Mouse (Mus musculus) megakaryocyte, embryonic 14.5 days (primary cell): ENCODE data around the gene Cachd1. TPM values are rescaled to one million over a fixed set of nuclear protein-coding genes. Genes with fewer than 3 reads are reported as not detected.

Source experiments
- H3K27me3 ChIP-seq: replicated peaks from 2 replicates; pipeline ENCODE3; 2012; ENCODE audit warnings: inconsistent platforms
- H3K36me3 ChIP-seq: replicated peaks from 2 replicates; pipeline ENCODE3; 2012; ENCODE audit warnings: low read length, inconsistent platforms, mixed read lengths
- H3K4me1 ChIP-seq: 2 replicates; pipeline ENCODE4 v1.6.1; 2012; ENCODE audit warnings: inconsistent platforms
- H3K4me3 ChIP-seq: replicated peaks from 2 replicates; pipeline ENCODE3; 2012; ENCODE audit warnings: moderate library complexity, mild to moderate bottlenecking, inconsistent platforms
- H3K9me3 ChIP-seq: 2 replicates; pipeline ENCODE4 v1.6.1; 2012; ENCODE audit warnings: inconsistent platforms
- FLI1 ChIP-seq: IDR thresholded peaks from 2 replicates; pipeline ENCODE4 v1.6.1; 2012; ENCODE audit warnings: low read length, inconsistent platforms, mixed read lengths
- GATA1 ChIP-seq: IDR thresholded peaks from 3 replicates; pipeline ENCODE4 v1.6.1; 2012; ENCODE audit warnings: mixed read lengths, low read length, inconsistent platforms, borderline replicate concordance
- polyA plus RNA-seq: library from polyadenylated mRNA; stranded (reverse); fragments of >175 nt; gene quantifications from 2 replicates; pipeline ENCODE4 v1.2.3, GENCODE M21; 2012; ENCODE audit warnings: low replicate concordance; ENCODE audit not compliant: insufficient read depth

Gene Cachd1
- polyA plus RNA-seq, 1 experiment, result 1.3 TPM

DNA sequence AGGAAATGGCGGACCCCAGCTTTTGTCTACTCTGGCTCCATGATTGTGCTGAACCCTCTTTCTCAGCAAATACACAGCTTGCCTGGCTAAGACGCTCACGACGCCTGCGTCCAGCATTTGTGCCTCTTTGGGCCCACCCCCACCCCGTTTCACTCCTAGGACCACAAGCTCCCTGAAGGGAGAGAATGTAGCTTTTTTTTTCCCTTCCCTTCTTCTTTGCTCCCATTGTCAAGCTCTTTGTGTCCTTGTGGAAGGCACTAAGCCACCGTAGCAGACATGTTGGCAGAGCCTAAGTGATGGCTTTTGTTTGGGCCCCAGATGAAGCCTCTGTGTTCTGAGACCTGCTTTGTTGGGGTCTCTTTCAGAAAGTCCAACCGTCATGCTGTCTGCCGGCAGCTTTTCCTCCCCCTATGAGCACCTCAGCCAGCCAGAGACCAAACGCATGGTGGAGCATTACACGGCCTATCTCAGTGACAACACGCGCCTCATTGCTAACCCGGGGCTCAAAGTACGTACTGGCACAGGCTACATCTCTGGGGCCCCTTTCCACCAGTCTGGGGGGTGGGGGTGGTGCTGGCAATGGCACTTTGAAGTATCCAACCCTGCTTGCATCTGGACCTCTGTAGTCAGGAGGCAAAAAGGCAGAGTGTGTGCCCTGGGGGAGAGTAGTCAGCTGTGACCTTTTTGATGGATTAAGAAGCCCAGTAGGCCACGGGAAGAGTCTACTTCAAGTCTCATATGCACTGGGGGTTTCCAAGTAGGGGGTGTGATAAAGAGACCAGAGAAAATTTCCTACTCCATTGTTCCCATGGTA lies 197.4 kb downstream of the Cachd1 start:
- Histone ChIP-seq H3K4me3 (no peak overlapping the region), H3K4me1 (no peaks in the 10 kb centered on the region)
- no peak for TF ChIP-seq GATA1
- no peak for TF ChIP-seq FLI1

DNA sequence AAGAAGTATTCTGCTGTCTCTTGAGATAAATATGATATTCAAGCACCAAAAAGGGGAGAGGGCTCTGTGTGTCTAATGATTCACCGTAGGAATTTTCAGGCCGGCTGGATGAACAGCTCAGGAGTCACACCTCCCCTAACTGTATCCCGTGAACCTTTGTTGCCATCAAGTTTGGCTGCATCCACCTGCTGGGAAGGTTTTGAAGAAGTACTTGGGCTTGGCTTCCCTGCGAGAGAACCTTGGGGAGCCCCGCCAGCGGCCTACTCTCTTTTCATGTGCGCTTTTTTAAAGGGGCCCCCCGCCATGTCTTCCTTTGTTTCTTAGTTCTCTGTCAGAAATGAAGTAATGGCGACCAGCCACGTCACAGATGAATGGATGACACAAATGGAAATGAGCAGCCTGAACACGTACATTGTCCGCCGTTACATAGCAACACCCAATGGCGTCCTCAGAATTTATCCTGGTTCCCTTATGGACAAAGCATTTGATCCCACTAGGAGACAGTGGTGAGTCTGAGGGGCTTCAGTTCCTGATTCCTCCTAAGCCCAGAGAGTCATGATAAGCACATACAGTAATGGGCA lies 198.1 kb downstream of the Cachd1 start:
- no peak for TF ChIP-seq FLI1
- TF ChIP-seq GATA1, result no peak
- Histone ChIP-seq H3K9me3 (peaks cover 7% of the 10 kb centered on the region; the same call in 1 of the 2 replicates), H3K27me3 (no peaks in the 10 kb centered on the region), H3K4me1 (no peaks in the 10 kb centered on the region), H3K36me3 (no peaks in the 10 kb centered on the region), H3K4me3 (no peak overlapping the region)

More for the DNA sequence above, 197.4 kb downstream of the Cachd1 start:
- H3K9me3 ChIP-seq, result peaks cover 7% of the 10 kb centered on the region; the same call in 1 of the 2 replicates
- H3K36me3 ChIP-seq, result no peaks in the 10 kb centered on the region
- H3K27me3 ChIP-seq, result no peaks in the 10 kb centered on the region

DNA sequence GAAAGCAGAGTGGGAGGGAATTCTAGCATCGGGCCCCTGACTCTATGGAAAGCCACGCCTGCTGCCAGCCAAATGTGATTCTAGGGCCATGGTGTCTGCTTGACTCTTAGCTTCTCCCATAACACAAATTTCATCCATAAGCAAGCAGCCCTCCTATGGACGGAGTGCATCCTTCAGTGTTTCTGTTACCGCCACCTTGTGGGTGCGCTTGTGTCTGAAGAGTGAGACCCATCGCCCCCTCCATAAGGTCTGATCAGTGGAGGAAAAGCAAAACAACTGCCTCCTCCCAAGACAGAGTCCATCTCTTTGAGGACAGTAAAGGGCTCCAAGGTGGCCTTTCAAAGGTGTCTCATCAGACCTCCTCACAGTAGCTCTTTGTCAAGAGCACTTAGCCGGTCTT lies 201.0 kb downstream of the Cachd1 start:
- peaks cover 7% of the 10 kb centered on the region; the same call in 1 of the 2 replicates for H3K9me3 ChIP-seq
- H3K27me3 ChIP-seq, result no peaks in the 10 kb centered on the region
- TF ChIP-seq GATA1 (no peak), FLI1 (no peak)
- no peak overlapping the region for H3K4me3 ChIP-seq
- no peaks in the 10 kb centered on the region for H3K4me1 ChIP-seq
- no peaks in the 10 kb centered on the region for H3K36me3 ChIP-seq

DNA sequence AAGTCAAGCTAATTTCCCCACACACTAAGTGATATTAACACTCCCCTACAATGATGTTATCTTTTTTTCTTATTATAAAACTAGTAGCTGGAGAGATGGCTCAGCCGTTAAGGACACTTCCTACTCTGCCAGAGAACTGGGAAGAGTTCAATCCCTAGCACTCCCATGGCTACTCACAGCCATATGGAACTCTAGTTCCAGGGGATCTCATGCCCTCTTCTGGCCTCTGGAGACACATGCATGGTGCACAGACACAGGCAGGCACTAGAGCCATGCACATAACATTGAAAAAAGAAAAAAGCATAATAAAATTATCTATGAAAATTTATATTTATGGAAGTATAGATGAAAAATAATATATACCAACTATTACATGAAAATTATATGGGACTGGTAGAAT lies 210.7 kb downstream of the Cachd1 start:
- Histone ChIP-seq H3K36me3 (no peaks in the 10 kb centered on the region), H3K4me3 (no peak overlapping the region), H3K9me3 (no peaks in the 10 kb centered on the region), H3K27me3 (no peaks in the 10 kb centered on the region), H3K4me1 (no peaks in the 10 kb centered on the region)
- no peak for TF ChIP-seq FLI1
- no peak for TF ChIP-seq GATA1

DNA sequence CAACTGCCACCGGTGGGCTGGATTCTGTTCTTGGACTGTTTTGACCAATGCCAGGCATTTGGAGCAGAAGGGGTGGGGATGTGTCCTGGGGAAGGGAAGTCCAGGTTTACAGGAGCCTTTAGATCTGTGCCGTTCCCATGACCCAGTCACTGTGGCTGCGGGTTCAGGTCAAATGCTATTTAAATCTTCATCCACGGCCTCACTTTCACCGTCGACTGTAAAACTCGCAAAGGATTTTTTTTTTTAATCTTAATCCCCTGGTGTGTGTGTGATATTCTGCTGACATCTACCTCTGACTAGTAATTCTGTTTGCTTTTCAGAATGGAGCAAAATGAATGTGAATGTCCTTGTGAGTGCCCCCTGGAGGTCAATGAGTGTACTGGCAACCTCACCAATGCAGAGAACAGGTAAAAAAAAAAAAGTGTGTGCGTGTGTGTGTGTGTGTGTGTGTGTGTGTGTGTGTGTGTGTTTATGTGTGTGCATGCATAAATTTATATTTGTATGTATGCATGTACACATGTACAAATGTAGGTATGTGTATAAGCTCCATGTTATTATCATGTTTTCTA lies 211.8 kb downstream of the Cachd1 start:
- Histone ChIP-seq H3K9me3 (no peaks in the 10 kb centered on the region), H3K4me3 (no peak overlapping the region), H3K4me1 (no peaks in the 10 kb centered on the region), H3K36me3 (no peaks in the 10 kb centered on the region), H3K27me3 (no peaks in the 10 kb centered on the region)
- TF ChIP-seq FLI1, result no peak
- no peak for TF ChIP-seq GATA1

DNA sequence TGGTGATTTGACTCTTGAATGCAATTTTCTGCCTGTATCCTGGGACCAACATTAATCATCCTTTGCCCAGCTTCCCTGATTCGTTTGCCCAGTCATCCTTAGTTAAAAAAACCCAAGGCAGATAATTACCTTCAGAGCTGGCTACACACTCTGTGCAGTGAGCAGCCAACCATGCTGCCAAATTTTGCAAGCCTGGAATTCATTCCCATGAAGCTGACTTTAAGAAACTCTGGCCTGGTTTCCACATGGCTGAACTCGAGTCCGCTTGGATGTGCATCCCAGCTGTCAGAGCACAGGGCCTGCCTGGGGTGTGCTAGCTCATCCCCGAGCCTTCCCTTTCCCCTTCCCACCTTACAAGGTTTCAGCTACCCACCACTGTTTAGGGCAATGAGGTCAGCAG lies 214.5 kb downstream of the Cachd1 start:
- Histone ChIP-seq H3K27me3 (no peaks in the 10 kb centered on the region), H3K9me3 (no peaks in the 10 kb centered on the region), H3K36me3 (no peaks in the 10 kb centered on the region), H3K4me3 (no peak overlapping the region), H3K4me1 (no peaks in the 10 kb centered on the region)
- no peak for TF ChIP-seq FLI1
- TF ChIP-seq GATA1, result no peak

DNA sequence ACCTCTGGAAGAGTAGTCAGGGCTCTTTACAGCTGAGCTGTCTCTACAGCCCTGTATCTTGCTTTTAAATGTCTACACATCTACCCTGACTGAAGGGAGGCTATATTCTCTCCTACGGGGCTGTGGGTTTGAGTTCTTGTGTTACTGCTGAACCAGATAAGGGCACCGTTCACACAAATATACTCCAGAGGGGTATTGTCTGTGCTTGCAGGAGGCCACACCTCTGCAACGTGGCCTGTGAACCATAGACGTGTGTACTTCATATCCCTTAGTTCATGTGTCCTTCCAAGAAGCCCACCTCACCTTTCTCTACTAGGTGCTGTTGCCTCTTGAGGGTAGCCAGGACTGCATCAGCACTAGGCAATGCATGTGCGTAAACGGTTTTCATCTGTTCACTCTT lies 215.6 kb downstream of the Cachd1 start:
- no peaks in the 10 kb centered on the region for H3K27me3 ChIP-seq

DNA sequence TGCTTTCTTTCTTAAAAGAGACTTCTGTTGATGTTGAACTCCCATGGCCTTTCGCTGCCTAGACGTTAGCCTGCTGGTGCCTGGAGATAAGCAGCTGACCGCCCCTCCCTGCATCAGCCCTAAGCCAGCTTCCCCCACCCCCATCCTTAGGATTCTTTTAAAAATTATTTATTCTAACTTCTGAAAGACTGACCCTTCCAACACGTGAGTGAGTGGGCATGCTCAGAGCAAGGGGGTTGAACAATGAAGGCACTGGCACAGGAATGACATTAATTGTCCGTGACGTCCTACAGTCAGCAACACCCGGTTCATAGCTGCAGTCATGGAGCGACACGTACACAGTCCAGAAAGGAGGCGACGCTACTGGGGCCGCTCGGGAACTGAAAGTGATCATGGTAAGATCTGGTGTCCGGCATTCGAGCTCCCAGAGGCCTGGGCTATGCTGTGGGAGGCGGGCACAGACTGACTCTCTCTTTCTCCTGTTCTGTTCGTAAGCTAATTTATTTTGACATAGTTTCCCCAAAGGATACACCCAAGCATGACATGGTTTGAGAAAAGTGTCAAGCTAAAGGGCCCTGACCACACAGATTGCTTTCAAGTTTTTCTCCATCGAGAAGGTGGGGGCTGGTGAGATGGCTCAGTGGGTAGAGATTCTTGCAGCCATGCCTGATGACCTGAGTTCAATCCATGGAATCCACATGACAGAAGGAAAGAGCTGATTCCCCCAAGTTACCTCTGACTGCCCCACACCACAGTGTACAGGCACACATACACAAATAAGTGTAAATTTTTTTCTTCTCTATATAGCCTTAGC lies 218.2 kb downstream of the Cachd1 start:
- H3K4me3 ChIP-seq, result no peak overlapping the region
- no peaks in the 10 kb centered on the region for H3K9me3 ChIP-seq
- H3K36me3 ChIP-seq, result no peaks in the 10 kb centered on the region
- H3K27me3 ChIP-seq, result no peaks in the 10 kb centered on the region
- H3K4me1 ChIP-seq, result no peaks in the 10 kb centered on the region
- TF ChIP-seq GATA1 (no peak), FLI1 (no peak)

More for the DNA sequence above, 215.6 kb downstream of the Cachd1 start:
- Histone ChIP-seq H3K4me1 (no peaks in the 10 kb centered on the region), H3K4me3 (no peak overlapping the region), H3K9me3 (no peaks in the 10 kb centered on the region), H3K36me3 (no peaks in the 10 kb centered on the region)
- TF ChIP-seq GATA1 (no peak), FLI1 (no peak)

DNA sequence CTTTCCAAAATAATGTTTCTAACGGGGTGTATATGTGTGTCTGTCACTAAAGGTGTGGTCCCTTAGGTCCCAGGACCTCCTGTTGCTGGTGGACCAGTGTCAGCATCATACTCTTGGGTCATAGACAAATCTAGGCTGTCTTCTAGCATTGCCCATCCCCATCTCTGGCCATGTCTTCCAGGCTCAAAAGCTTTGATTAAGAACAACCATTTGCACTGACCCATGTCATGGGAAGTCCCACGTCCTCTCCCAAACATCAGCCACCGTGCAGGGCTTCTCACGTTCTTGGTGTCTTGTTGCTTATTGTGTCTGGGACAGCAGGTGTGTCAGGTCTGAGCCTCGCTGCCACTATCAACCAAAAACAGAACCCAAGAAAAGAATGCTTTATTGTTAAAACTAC lies 219.1 kb downstream of the Cachd1 start:
- no peaks in the 10 kb centered on the region for H3K27me3 ChIP-seq
- TF ChIP-seq GATA1 (no peak), FLI1 (no peak)
- no peaks in the 10 kb centered on the region for H3K4me1 ChIP-seq
- no peaks in the 10 kb centered on the region for H3K36me3 ChIP-seq
- H3K9me3 ChIP-seq, result no peaks in the 10 kb centered on the region
- no peak overlapping the region for H3K4me3 ChIP-seq
